Mouse (Mus musculus) gastrocnemius, postnatal 25 days (tissue): Measurements from ENCODE around the gene Casz1. TPM values are rescaled to one million over a fixed set of nuclear protein-coding genes. Genes with fewer than 3 reads are reported as not detected.

Source experiments
- DNase-seq: peaks from one replicate; pipeline ENCODE4 v3.0.0; 2022
- total RNA-seq, 2 experiments: library from RNA; stranded (reverse); gene quantifications; 1 replicate in 1 of 2; 2 replicates in 1 of 2; pipeline ENCODE4 v1.2.3; 2021

Gene Casz1
- total RNA-seq, 2 experiments from 2014 or later, result 27.8 to 30.2 TPM

DNA sequence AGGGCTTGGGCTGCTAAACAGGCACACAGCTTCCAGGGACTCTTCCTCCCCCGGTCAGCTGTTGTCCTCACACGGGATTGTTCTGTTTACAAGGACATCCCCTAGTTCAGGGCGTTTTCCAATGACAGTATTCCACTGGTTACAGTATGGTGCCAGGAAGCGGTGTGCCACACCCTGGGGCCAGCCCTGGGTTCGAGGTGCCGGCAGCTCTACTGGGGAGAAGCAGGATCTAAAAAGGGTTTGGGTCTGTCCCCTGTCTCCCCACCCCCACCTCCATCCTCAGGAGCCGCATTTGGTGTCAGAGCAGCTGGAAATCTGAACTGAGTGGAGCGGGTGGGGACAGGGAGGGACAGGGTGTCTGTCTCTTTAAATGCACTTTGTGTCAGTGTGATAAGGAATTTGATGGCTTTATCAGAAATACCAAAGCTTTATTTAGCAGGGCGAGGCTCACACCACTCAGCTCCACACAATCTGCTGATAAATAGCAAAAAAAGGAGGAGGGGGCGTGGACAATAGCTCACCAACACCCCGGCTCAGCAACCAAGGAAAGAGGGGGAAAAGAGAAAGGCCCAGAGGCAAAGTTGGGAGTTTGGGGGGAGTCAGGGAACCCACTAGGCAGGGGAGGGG lies 74.9 kb downstream of the Casz1 start:
- DNase-seq, result peak; percentile 50

- DNase-seq, result no peak
These were observed 75.4 kb downstream of the Casz1 start for GRCm38 (mm10) chr4:148879631-148880030.

- peak; percentile 45 for DNase-seq
These were observed 76.9 kb downstream of the Casz1 start for GRCm38 (mm10) chr4:148881001-148881669.

- DNase-seq, result no peak
These were observed 77.6 kb downstream of the Casz1 start for GRCm38 (mm10) chr4:148881838-148882237.

GRCm38 (mm10) chr4:148882360-148882929 lies 78.2 kb downstream of the Casz1 start:
- DNase-seq, result no peak

GRCm38 (mm10) chr4:148884596-148884995 lies 80.4 kb downstream of the Casz1 start:
- DNase-seq, result no peak

GRCm38 (mm10) chr4:148885401-148885800 lies 81.2 kb downstream of the Casz1 start:
- DNase-seq, result no peak

DNA sequence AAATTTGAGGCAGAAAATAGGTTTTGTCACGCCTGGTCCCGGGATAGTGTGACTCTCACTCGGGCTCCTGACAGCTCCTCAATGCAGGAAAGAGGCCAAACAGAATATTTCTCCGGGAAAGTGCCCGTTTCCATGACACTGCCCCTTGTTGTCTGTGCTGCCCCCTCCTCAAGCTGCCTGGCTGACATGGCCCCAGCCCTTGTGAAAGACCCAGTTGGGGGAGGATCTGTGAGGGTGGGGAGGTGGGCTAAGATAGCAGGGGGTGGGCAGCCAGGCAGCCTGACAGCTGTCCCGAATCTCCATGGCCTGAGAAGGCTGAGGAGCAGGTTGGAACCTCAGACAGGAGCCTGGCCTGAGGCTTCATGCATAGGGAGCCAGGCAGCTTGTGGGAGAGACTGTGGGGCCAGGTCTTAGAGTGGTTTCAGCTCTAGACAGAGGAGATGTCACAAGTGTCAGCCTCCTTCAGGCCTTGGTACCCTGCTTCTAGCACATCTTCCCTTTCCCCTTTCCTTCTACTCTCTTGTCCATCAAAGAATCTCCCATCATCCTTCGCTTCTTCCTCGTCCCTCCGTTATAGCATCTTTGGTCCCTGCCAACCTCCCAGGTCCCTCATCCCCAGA lies 81.8 kb downstream of the Casz1 start:
- DNase-seq, result no peak

- DNase-seq, result no peak
These were observed 84.0 kb downstream of the Casz1 start for GRCm38 (mm10) chr4:148888229-148888628.

DNA sequence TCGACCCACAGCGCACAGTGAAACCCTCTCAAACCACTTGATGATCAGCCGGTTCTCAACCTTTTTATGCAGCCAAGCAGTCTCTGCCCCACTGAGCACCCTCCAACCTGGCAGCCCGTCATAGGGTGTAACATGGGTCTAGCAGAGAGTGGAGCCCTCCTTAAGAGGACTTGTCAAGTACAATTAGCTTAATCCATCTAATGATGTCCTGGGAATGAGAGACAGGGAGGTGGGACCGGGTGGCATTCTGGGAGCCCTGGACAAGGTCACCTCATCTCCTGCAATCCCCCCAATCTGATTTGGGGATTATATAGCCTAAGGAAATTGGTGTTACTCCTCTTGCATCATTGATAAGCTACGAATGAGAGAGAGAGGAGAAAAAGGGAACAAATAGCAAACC lies 84.8 kb downstream of the Casz1 start:
- DNase-seq, result no peak

GRCm38 (mm10) chr4:148890442-148890841 lies 86.2 kb downstream of the Casz1 start:
- DNase-seq, result no peak

- no peak for DNase-seq
These were observed 86.9 kb downstream of the Casz1 start for GRCm38 (mm10) chr4:148890892-148891838.

DNA sequence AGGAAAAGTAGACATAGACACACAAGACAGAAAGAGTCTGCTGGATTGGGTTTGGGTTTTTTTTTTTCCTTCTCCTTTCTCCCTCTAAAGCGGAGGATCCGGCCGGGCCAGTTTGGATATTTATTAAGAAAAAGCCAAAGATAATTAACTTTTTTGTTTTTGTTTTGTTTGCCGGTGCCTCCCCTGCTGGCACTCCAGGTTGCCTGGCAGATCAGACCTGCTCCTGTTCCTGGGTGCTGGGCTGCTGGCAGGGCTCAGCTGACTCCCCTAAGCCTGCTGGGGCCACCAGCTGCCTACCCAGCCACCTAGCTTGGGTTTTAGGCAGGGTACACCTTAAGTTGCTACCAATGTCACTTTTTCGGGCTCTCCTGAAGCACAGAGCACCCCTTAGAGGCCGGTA lies 91.9 kb downstream of the Casz1 start:
- no peak for DNase-seq

- DNase-seq, result no peak
These were observed 95.7 kb downstream of the Casz1 start for GRCm38 (mm10) chr4:148899927-148900294.

- peak; percentile 87 for DNase-seq
These were observed 96.3 kb downstream of the Casz1 start for GRCm38 (mm10) chr4:148900295-148901211.

- no peak for DNase-seq
These were observed 97.2 kb downstream of the Casz1 start for GRCm38 (mm10) chr4:148901275-148902052.

DNA sequence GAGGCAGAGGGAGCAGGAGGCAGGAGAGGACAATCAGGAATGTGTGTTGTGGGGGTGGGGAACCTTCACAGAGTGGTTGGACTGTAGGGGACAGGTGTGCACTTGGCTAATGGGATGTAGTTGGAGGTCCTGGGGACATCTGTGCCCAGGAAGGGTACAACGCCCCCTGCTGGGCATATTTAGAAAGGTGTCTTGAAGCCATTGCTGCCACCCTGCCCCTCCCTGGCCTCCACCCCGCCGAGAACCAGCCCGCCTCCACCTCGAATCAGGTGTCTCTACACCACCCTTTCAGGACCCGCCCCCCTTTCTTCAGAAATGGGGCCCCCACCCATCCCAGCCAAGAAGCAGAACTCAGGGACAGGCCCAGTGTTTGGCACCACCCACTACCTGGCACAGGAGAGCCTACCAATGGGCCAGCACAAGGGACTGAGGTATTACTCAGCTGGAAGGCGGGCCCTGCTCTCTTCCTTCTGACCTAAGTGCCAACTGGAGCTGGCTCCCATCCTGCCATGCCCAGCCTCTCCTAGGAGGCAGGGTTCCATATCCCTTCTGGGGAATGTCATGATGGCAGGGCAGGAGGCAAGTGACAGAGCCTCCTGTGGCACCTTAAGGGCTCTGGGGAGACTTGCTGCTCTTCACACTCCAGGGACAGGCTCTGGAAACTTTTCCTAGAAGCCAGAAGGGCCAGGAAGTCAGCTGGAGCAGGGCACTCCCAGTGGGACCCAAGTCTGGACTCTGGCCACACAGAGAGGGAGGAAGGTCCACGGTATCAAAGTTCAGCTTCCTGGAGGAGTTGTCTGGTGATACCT lies 98.9 kb downstream of the Casz1 start:
- peak; percentile 58 for DNase-seq

DNA sequence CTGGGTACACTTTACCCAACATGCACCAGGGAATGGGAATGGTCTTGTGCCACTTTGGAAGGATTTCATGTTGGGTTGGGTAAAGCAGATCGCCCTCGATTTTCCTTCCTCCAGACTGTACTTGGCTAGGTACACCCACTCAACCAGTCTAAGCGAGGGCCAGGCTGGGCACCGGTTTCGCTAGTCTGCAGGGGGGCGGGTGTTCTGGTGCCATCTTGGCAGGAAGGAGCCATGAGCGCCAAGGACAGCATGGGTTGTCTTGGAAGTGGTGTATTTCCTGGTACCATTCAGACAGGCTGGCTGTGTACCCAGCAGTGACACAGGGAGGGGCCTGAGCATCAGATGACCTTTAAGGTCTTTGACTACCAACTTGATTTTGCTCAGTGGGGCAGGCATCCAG lies 101.1 kb downstream of the Casz1 start:
- DNase-seq, result peak; percentile 59

DNA sequence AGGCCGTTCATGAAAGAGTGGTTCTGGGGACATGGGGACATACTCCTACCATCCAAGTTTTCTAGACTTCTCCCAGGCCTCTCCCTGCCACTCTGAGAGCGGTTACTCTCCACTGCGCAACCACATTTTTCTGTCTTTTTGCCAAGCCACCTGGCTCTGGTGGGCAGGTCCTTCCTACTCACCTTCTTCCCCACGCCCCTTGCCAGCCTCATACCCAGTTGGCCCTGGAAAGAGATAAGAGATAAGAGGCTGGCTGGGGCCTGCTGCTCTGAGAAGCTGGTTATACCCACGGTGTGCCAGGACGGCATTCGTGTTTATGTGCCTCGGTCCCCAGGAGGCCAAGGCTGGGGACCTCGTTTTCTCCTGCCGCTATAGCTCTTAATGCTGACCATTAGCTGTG lies 102.6 kb downstream of the Casz1 start:
- DNase-seq, result no peak
